Mouse (Mus musculus): ENCODE results near the gene Gm9837. TPM values are rescaled to one million over a fixed set of nuclear protein-coding genes. Genes with fewer than 3 reads are reported as not detected.

Gene Gm9837
- not detected in 2 replicates for polyA plus RNA-seq (2015; fragmentation: Nextera tagmentation; extraction: Ambion mirVana)

GRCm38 (mm10) chr11:53469968-53470695 lies at the start of gene Gm9837:
Gm9837 (minus strand) TSS chr11:53470479.

GRCm38 (mm10) chr11:53519207-53520121 lies 49.2 kb upstream of the Gm9837 start, which contains the start of gene Sept8:
Sept8 (plus strand) TSS chr11:53519257.

GRCm38 (mm10) chr11:53479783-53480301 lies 9.6 kb upstream of the Gm9837 start, which contains the start of the genes Gm9945 and Sowaha:
Gm9945 (plus strand) TSS chr11:53480166.
Sowaha (minus strand) TSS chr11:53480274.

GRCm38 (mm10) chr11:53456474-53457371 lies 13.6 kb downstream of the Gm9837 start, which contains the start of the genes Gm10447 and Shroom1:
Gm10447 (minus strand) TSS chr11:53457110.
Shroom1 (plus strand) TSS chr11:53457205.

GRCm38 (mm10) chr11:53430670-53431346 lies 39.5 kb downstream of the Gm9837 start, which contains the start of the genes Uqcrq and Gdf9:
Uqcrq (minus strand) TSS chr11:53430831.
Gdf9 (plus strand) TSS chr11:53431023.

GRCm38 (mm10) chr11:53423036-53423435 lies 47.2 kb downstream of the Gm9837 start, which contains the start of gene Leap2:
Leap2 (minus strand) TSS chr11:53423170.

Other genes starting within 250 kb of the Gm9837 start
- 79.0 and 83.1 TPM in 2 replicates for gene Hspa4, start 170.0 kb downstream of the Gm9837 start, polyA plus RNA-seq (2015; fragmentation: Nextera tagmentation; extraction: Ambion mirVana)
- gene Zcchc10, start 145.8 kb downstream of the Gm9837 start, polyA plus RNA-seq (2015; fragmentation: Nextera tagmentation; extraction: Ambion mirVana), result 17.5 and 18.7 TPM in 2 replicates
- 27.6 and 34.9 TPM in 2 replicates for gene Aff4, start 119.6 kb downstream of the Gm9837 start, polyA plus RNA-seq (2015; fragmentation: Nextera tagmentation; extraction: Ambion mirVana)
- gene Leap2, start 47.3 kb downstream of the Gm9837 start, polyA plus RNA-seq (2015; fragmentation: Nextera tagmentation; extraction: Ambion mirVana), result not detected in 2 replicates
- 1,385 and 1,448 TPM in 2 replicates for gene Uqcrq, start 39.6 kb downstream of the Gm9837 start, polyA plus RNA-seq (2015; fragmentation: Nextera tagmentation; extraction: Ambion mirVana)
- 1.3 and 1.7 TPM in 2 replicates for gene Gdf9, start 39.5 kb downstream of the Gm9837 start, polyA plus RNA-seq (2015; fragmentation: Nextera tagmentation; extraction: Ambion mirVana)
- gene Gm10447, start 13.4 kb downstream of the Gm9837 start, polyA plus RNA-seq (2015; fragmentation: Nextera tagmentation; extraction: Ambion mirVana), result not detected in 2 replicates
- 0.14 and 0.26 TPM in 2 replicates for gene Shroom1, start 13.3 kb downstream of the Gm9837 start, polyA plus RNA-seq (2015; fragmentation: Nextera tagmentation; extraction: Ambion mirVana)
- gene Gm9945, start 9.7 kb upstream of the Gm9837 start, polyA plus RNA-seq (2015; fragmentation: Nextera tagmentation; extraction: Ambion mirVana), result not detected in 2 replicates
- gene Sowaha, start 9.8 kb upstream of the Gm9837 start, polyA plus RNA-seq (2015; fragmentation: Nextera tagmentation; extraction: Ambion mirVana), result 0.05 and 0.11 TPM in 2 replicates
- 16.7 and 17.3 TPM in 2 replicates for gene Sept8, start 48.8 kb upstream of the Gm9837 start, polyA plus RNA-seq (2015; fragmentation: Nextera tagmentation; extraction: Ambion mirVana)
- 21.0 and 24.0 TPM in 2 replicates for gene Kif3a, start 96.9 kb upstream of the Gm9837 start, polyA plus RNA-seq (2015; fragmentation: Nextera tagmentation; extraction: Ambion mirVana)
- gene Il4, start 148.2 kb upstream of the Gm9837 start, polyA plus RNA-seq (2015; fragmentation: Nextera tagmentation; extraction: Ambion mirVana), result 0.72 and 0.79 TPM in 2 replicates
- gene Il13, start 164.2 kb upstream of the Gm9837 start, polyA plus RNA-seq (2015; fragmentation: Nextera tagmentation; extraction: Ambion mirVana), result not detected in 2 replicates
- gene Rad50, start 236.8 kb upstream of the Gm9837 start, polyA plus RNA-seq (2015; fragmentation: Nextera tagmentation; extraction: Ambion mirVana), result 9.9 and 11.0 TPM in 2 replicates